Mouse (Mus musculus): ENCODE data around the gene Clec4a4.

GRCm38 (mm10) chr6:122989876-122990437 is at the start of gene Clec4a4:
- no peak for TF ChIP-seq EP300 (optimal IDR thresholded peaks at IDR 0.05)
- no peak for TF ChIP-seq CTCF (IDR thresholded peaks at IDR 0.05; ENCODE audit: low read depth)

Measured in stomach, postnatal 0 days (tissue).